Mouse (Mus musculus): ENCODE measurements around the gene Olfr902. TPM values are rescaled to one million over a fixed set of nuclear protein-coding genes. Genes with fewer than 3 reads are reported as not detected.
"Not testable (repeated sequence)": the region's sequence is repeated elsewhere in the genome, so short reads cannot be mapped to it uniquely, and the experiment has no call there.

Olfr902 gene
- not detected in 2 replicates for polyA plus RNA-seq (2014; fragmentation: Nextera tagmentation; extraction: Ambion mirVana)

GRCm38 (mm10) chr9:38447352-38447751, at the start of gene Olfr902:
Gene Olfr902, plus strand, starts transcription at chr9:38447652.
- Histone ChIP-seq H3K27ac (replicated peaks; ENCODE audit: low read depth, low read length) (no peak within 1 kb of the TSS), H3K9ac (replicated peaks; ENCODE audit: low read length) (no peak within 1 kb of the TSS), H3K4me1 (ENCODE audit: control insufficient read depth, insufficient read depth, low read length) (no peaks in the 10 kb centered on the region), H3K4me2 (ENCODE audit: low read depth, low read length) (no peak within 1 kb of the TSS), H3K27me3 (ENCODE audit: control insufficient read depth, insufficient read depth, low read length) (no peaks in the 10 kb centered on the region), H3K9me3 (replicated peaks; ENCODE audit: control insufficient read depth, low read length) (no peaks in the 10 kb centered on the region), H3K4me3 (ENCODE audit: low read depth, low read length) (no peak within 1 kb of the TSS), H3K36me3 (replicated peaks; ENCODE audit: control insufficient read depth, insufficient read depth, low read depth, low read length) (no peaks in the 10 kb centered on the region)
- DNase-seq (ENCODE audit: low spot score): no peak
- 88% methylated on average over 5 of the region's 5 CpGs for WGBS
- ATAC-seq (replicated peaks; ENCODE audit: insufficient number of reproducible peaks, low FRiP score, low TSS enrichment, low read depth): no peak

DNA sequence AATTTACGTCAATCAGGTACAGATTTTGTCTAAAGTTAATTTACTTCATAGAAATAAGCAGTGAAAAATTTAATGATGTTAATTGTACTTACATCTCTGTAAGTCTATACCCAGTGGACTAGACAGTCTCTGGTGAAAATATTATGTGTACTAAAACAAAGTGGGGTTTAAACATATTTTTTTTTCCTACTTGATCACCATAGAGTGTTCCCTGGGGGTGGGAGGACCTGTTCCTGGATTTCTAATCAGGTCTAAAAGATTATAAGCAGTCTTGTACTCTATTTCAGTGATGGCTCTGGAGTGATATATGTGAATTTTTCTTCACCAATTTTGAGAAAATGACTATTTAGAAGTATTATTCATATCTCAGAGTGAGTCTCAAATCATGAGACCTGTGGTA, 46.1 kb upstream of the Olfr902 start, which contains the start of gene Olfr147:
Gene Olfr147, plus strand, starts transcription at position 301 of the 400 bp plus-strand sequence.
- DNase-seq (ENCODE audit: low spot score) (no peak), ATAC-seq (replicated peaks; ENCODE audit: insufficient number of reproducible peaks, low FRiP score, low TSS enrichment, low read depth) (no peak)
- no peaks in the 10 kb centered on the region for H3K27me3 ChIP-seq (ENCODE audit: control insufficient read depth, insufficient read depth, low read length)
- no peaks in the 10 kb centered on the region for H3K4me1 ChIP-seq (ENCODE audit: control insufficient read depth, insufficient read depth, low read length)
- H3K4me2 ChIP-seq (ENCODE audit: low read depth, low read length): no peak within 1 kb of the TSS
- no peaks in the 10 kb centered on the region for H3K36me3 ChIP-seq (replicated peaks; ENCODE audit: control insufficient read depth, insufficient read depth, low read depth, low read length)
- WGBS: 79% methylated on average over 1 of the region's 1 CpGs
- no peak within 1 kb of the TSS for H3K4me3 ChIP-seq (ENCODE audit: low read depth, low read length)
- H3K9me3 ChIP-seq (replicated peaks; ENCODE audit: control insufficient read depth, low read length): no peaks in the 10 kb centered on the region
- H3K27ac ChIP-seq (replicated peaks; ENCODE audit: low read depth, low read length): no peak within 1 kb of the TSS
- H3K9ac ChIP-seq (replicated peaks; ENCODE audit: low read length): no peak within 1 kb of the TSS

GRCm38 (mm10) chr9:38407502-38407901, 40.0 kb upstream of the Olfr902 start:
- 83% methylated on average over 3 of the region's 3 CpGs for WGBS
- ATAC-seq (replicated peaks; ENCODE audit: insufficient number of reproducible peaks, low FRiP score, low TSS enrichment, low read depth); H3K4me3 ChIP-seq (ENCODE audit: low read depth, low read length); H3K4me2 ChIP-seq (ENCODE audit: low read depth, low read length); H3K36me3 ChIP-seq (replicated peaks; ENCODE audit: control insufficient read depth, insufficient read depth, low read depth, low read length); H3K9me3 ChIP-seq (replicated peaks; ENCODE audit: control insufficient read depth, low read length); H3K4me1 ChIP-seq (ENCODE audit: control insufficient read depth, insufficient read depth, low read length); H3K9ac ChIP-seq (replicated peaks; ENCODE audit: low read length); H3K27me3 ChIP-seq (ENCODE audit: control insufficient read depth, insufficient read depth, low read length); DNase-seq (ENCODE audit: low spot score); H3K27ac ChIP-seq (replicated peaks; ENCODE audit: low read depth, low read length): not testable (repeated sequence)

DNA sequence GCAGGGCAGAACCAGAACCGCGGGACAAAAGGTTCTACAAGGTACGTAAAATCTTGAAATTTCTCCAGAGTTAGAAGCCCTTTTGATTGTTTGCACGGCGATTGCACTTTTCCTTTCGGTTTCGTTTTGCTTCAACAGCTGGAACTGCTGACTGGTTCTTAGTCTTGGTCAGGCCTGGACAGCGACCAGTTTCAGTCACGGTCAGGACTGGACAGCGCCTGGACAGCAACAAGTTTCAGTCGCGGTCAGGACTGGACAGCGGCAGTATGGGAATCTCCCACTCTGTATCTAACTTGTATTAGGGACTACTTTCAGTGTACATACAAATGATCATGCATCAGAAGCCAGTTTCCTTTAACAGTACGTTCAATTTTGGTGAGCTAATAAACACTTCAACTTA, 34.0 kb upstream of the Olfr902 start:
- peak; percentile 57 for DNase-seq (ENCODE audit: low spot score)
- 89% methylated on average over 14 of the region's 14 CpGs for WGBS
- H3K4me2 ChIP-seq (ENCODE audit: low read depth, low read length); ATAC-seq (replicated peaks; ENCODE audit: insufficient number of reproducible peaks, low FRiP score, low TSS enrichment, low read depth); H3K36me3 ChIP-seq (replicated peaks; ENCODE audit: control insufficient read depth, insufficient read depth, low read depth, low read length); H3K9ac ChIP-seq (replicated peaks; ENCODE audit: low read length); H3K27ac ChIP-seq (replicated peaks; ENCODE audit: low read depth, low read length); H3K9me3 ChIP-seq (replicated peaks; ENCODE audit: control insufficient read depth, low read length); H3K27me3 ChIP-seq (ENCODE audit: control insufficient read depth, insufficient read depth, low read length); H3K4me3 ChIP-seq (ENCODE audit: low read depth, low read length); H3K4me1 ChIP-seq (ENCODE audit: control insufficient read depth, insufficient read depth, low read length): not testable (repeated sequence)

DNA sequence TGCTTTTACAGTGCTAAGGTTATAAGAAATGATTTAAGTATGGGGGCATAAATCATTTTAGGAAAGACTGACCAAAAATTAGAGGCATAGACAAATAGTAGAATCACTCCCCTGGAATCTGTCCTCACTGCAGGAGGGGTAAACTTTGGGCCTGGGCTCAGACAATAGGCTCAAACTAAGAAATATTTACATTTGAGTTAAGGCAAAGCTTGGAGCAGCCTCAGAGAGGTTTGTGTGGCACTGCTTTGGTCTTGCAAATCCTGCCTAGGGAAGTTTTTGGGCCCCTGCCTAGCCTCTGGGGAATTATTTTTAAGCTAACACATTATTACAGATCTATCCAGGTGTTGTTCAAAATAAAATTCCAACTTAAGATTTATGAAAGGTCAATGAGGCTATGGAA, 23.7 kb upstream of the Olfr902 start:
- H3K27ac ChIP-seq (replicated peaks; ENCODE audit: low read depth, low read length): no peak overlapping the region
- H3K4me3 ChIP-seq (ENCODE audit: low read depth, low read length): no peak overlapping the region
- H3K4me1 ChIP-seq (ENCODE audit: control insufficient read depth, insufficient read depth, low read length): no peaks in the 10 kb centered on the region
- H3K9ac ChIP-seq (replicated peaks; ENCODE audit: low read length): no peak overlapping the region
- H3K4me2 ChIP-seq (ENCODE audit: low read depth, low read length): no peak overlapping the region
- H3K27me3 ChIP-seq (ENCODE audit: control insufficient read depth, insufficient read depth, low read length): no peaks in the 10 kb centered on the region
- no peaks in the 10 kb centered on the region for H3K9me3 ChIP-seq (replicated peaks; ENCODE audit: control insufficient read depth, low read length)
- no peak for DNase-seq (ENCODE audit: low spot score)
- ATAC-seq (replicated peaks; ENCODE audit: insufficient number of reproducible peaks, low FRiP score, low TSS enrichment, low read depth): no peak
- no peaks in the 10 kb centered on the region for H3K36me3 ChIP-seq (replicated peaks; ENCODE audit: control insufficient read depth, insufficient read depth, low read depth, low read length)

- Histone ChIP-seq H3K9me3 (replicated peaks; ENCODE audit: control insufficient read depth, low read length) (no peaks in the 10 kb centered on the region), H3K27ac (replicated peaks; ENCODE audit: low read depth, low read length) (no peak overlapping the region), H3K36me3 (replicated peaks; ENCODE audit: control insufficient read depth, insufficient read depth, low read depth, low read length) (no peaks in the 10 kb centered on the region), H3K4me1 (ENCODE audit: control insufficient read depth, insufficient read depth, low read length) (no peaks in the 10 kb centered on the region), H3K4me2 (ENCODE audit: low read depth, low read length) (no peak overlapping the region), H3K9ac (replicated peaks; ENCODE audit: low read length) (no peak overlapping the region), H3K27me3 (ENCODE audit: control insufficient read depth, insufficient read depth, low read length) (no peaks in the 10 kb centered on the region), H3K4me3 (ENCODE audit: low read depth, low read length) (no peak overlapping the region)
- 54% methylated on average over 1 of the region's 1 CpGs for WGBS
- no peak for DNase-seq (ENCODE audit: low spot score)
- no peak for ATAC-seq (replicated peaks; ENCODE audit: insufficient number of reproducible peaks, low FRiP score, low TSS enrichment, low read depth)
Measured at GRCm38 (mm10) chr9:38427026-38427425, 20.4 kb upstream of the Olfr902 start.

GRCm38 (mm10) chr9:38429155-38429554, 18.3 kb upstream of the Olfr902 start, which contains the start of gene Olfr901:
Gene Olfr901, plus strand, starts transcription at chr9:38429455.
- H3K36me3 ChIP-seq (replicated peaks; ENCODE audit: control insufficient read depth, insufficient read depth, low read depth, low read length): no peaks in the 10 kb centered on the region

GRCm38 (mm10) chr9:38462844-38463243, 15.4 kb downstream of the Olfr902 start, which contains the start of gene Olfr904:
Gene Olfr904, plus strand, starts transcription at chr9:38463144.
- Histone ChIP-seq H3K4me3 (ENCODE audit: low read depth, low read length) (no peak within 1 kb of the TSS), H3K4me1 (ENCODE audit: control insufficient read depth, insufficient read depth, low read length) (no peaks in the 10 kb centered on the region)

More at GRCm38 (mm10) chr9:38429155-38429554, 18.3 kb upstream of the Olfr902 start, which contains the start of gene Olfr901:
- WGBS: 72% methylated on average over 1 of the region's 1 CpGs
- no peaks in the 10 kb centered on the region for H3K27me3 ChIP-seq (ENCODE audit: control insufficient read depth, insufficient read depth, low read length)
- ATAC-seq (replicated peaks; ENCODE audit: insufficient number of reproducible peaks, low FRiP score, low TSS enrichment, low read depth) (no peak), DNase-seq (ENCODE audit: low spot score) (no peak)
- H3K4me3 ChIP-seq (ENCODE audit: low read depth, low read length): no peak within 1 kb of the TSS
- H3K9ac ChIP-seq (replicated peaks; ENCODE audit: low read length): no peak within 1 kb of the TSS
- H3K4me1 ChIP-seq (ENCODE audit: control insufficient read depth, insufficient read depth, low read length): no peaks in the 10 kb centered on the region
- H3K9me3 ChIP-seq (replicated peaks; ENCODE audit: control insufficient read depth, low read length): no peaks in the 10 kb centered on the region
- H3K27ac ChIP-seq (replicated peaks; ENCODE audit: low read depth, low read length): no peak within 1 kb of the TSS
- H3K4me2 ChIP-seq (ENCODE audit: low read depth, low read length): no peak within 1 kb of the TSS

More at GRCm38 (mm10) chr9:38462844-38463243, 15.4 kb downstream of the Olfr902 start, which contains the start of gene Olfr904:
- Histone ChIP-seq H3K9ac (replicated peaks; ENCODE audit: low read length) (no peak within 1 kb of the TSS), H3K27me3 (ENCODE audit: control insufficient read depth, insufficient read depth, low read length) (no peaks in the 10 kb centered on the region), H3K27ac (replicated peaks; ENCODE audit: low read depth, low read length) (no peak within 1 kb of the TSS), H3K4me2 (ENCODE audit: low read depth, low read length) (no peak within 1 kb of the TSS), H3K36me3 (replicated peaks; ENCODE audit: control insufficient read depth, insufficient read depth, low read depth, low read length) (no peaks in the 10 kb centered on the region), H3K9me3 (replicated peaks; ENCODE audit: control insufficient read depth, low read length) (no peaks in the 10 kb centered on the region)
- DNase-seq (ENCODE audit: low spot score) (no peak), ATAC-seq (replicated peaks; ENCODE audit: insufficient number of reproducible peaks, low FRiP score, low TSS enrichment, low read depth) (no peak)
